Mouse (Mus musculus) myocyte (in vitro differentiated cells): Measurements from ENCODE around the gene Drd1.

Experiments
- POLR2A ChIP-seq: IDR thresholded peaks from one replicate; pipeline ENCODE4 v1.6.1; 2011; ENCODE audit warnings: low read depth, mild to moderate bottlenecking, control low read depth, moderate library complexity; ENCODE audit not compliant: insufficient read length
- POLR2AphosphoS2 ChIP-seq: IDR thresholded peaks from one replicate; pipeline ENCODE4 v1.6.1; 2011; ENCODE audit warnings: low read depth, control low read depth; ENCODE audit not compliant: insufficient read length

- no peak for TF ChIP-seq POLR2A
- TF ChIP-seq POLR2AphosphoS2 = no peak
Observed at GRCm38 (mm10) chr13:54066081-54066746, 10.7 kb upstream of the Drd1 start.
